Comparison of ENCODE assay signal across 26 mouse cellular contexts in the genomic region with DNA sequence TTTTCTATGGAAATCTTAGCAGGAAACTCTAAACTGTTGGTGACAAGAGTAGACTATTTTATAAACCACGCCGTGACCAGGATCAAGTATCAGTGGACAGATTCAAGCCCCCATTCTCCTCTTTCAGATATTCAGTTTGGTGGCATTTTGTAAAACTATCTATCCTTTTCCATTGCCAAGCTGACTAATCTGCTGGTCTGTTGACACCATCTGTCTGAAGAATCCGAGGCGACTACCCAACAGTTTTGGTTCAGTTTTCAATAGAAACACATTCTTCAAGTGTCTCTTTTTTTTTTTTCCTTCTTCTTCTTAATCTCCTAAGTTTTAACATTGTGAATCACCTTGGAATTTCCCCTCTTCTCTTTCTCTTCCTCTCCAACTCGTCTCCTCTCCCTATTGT.
"Had no signal": no experiment of that assay in that cellular context is flagged by ENCODE, and none has a peak within 500 bp of the region (broad histone marks: within the 10 kb centered on the region; RNA-seq: fewer than 3 reads in every experiment).

No protein-coding gene starts in this region.

- DNase-seq: gastrocnemius, postnatal 14 days; gastrocnemius, postnatal 36 days; heart, adult 11 months; heart, adult 2 months; heart, postnatal 14 days; heart, postnatal 36 days; kidney, adult 11 months; kidney, adult 2 months; kidney, adult 9 months; kidney, postnatal 14 days; kidney, postnatal 36 days; liver; liver, embryonic 13.5 days had no signal

- H3K36me3 ChIP-seq: heart, embryonic 13.5 days; heart, embryonic 15.5 days; hindbrain, embryonic 13.5 days; hindbrain, embryonic 15.5 days; kidney, embryonic 15.5 days; limb, embryonic 10.5 days; limb, embryonic 12.5 days; liver, embryonic 13.5 days; liver, embryonic 15.5 days had no signal

- H3K27me3 ChIP-seq: heart, embryonic 13.5 days; heart, embryonic 15.5 days; hindbrain, embryonic 13.5 days; hindbrain, embryonic 15.5 days; kidney, embryonic 15.5 days; limb, embryonic 12.5 days; liver, embryonic 13.5 days; liver, embryonic 15.5 days had no signal

- H3K27ac ChIP-seq: heart, adult 2 months; heart, embryonic 13.5 days; heart, embryonic 15.5 days; hindbrain, embryonic 13.5 days; hindbrain, embryonic 15.5 days; hindbrain, postnatal 0 days; kidney, embryonic 15.5 days; kidney, postnatal 0 days; limb, embryonic 10.5 days; limb, embryonic 12.5 days; liver, embryonic 13.5 days; liver, embryonic 15.5 days had no signal

- H3K4me3 ChIP-seq: heart, adult 2 months; heart, embryonic 13.5 days; heart, embryonic 15.5 days; hindbrain, embryonic 13.5 days; hindbrain, embryonic 15.5 days; kidney, embryonic 15.5 days; limb, embryonic 10.5 days; limb, embryonic 12.5 days; liver, embryonic 13.5 days; liver, embryonic 15.5 days had no signal

- H3K4me2 ChIP-seq: heart, embryonic 11.5 days; heart, embryonic 13.5 days; heart, embryonic 15.5 days; hindbrain, embryonic 13.5 days; hindbrain, embryonic 15.5 days; kidney, embryonic 15.5 days; limb, embryonic 12.5 days; liver, embryonic 11.5 days; liver, embryonic 13.5 days; liver, embryonic 15.5 days had no signal

- ATAC-seq: hindbrain, postnatal 0 days; intestine, embryonic 16.5 days had no signal
